Mouse (Mus musculus): ENCODE results near the gene Uggt1. TPM values are rescaled to one million over a fixed set of nuclear protein-coding genes. Genes with fewer than 3 reads are reported as not detected.

The Uggt1 gene
- 10 to 100 TPM; 19.7 to 21.6 TPM for total RNA-seq (2021)
- long read RNA-seq, experiment 1, partial matches to known transcripts = 0 of 6 reads
- long read RNA-seq, experiment 1, other reads (novel, unspliced or antisense) = 6 of 6 reads
- long read RNA-seq, experiment 2, full-length matches to known transcripts = 7 of 18 reads
- long read RNA-seq, experiment 2, partial matches to known transcripts = 1 of 18 reads
- long read RNA-seq, experiment 2, other reads (novel, unspliced or antisense) = 10 of 18 reads

- peak; percentile 92 for DNase-seq
Measured at GRCm38 (mm10) chr1:36244058-36244827, at the start of gene Uggt1. TSS of gene Uggt1 (minus strand) at chr1:36244720.

- DNase-seq = no peak
Measured at GRCm38 (mm10) chr1:36293470-36293869, 49.0 kb upstream of the Uggt1 start.

GRCm38 (mm10) chr1:36281849-36282248 is 37.3 kb upstream of the Uggt1 start:
- DNase-seq = no peak

- DNase-seq = no peak
Measured at GRCm38 (mm10) chr1:36280938-36281337, 36.4 kb upstream of the Uggt1 start.

GRCm38 (mm10) chr1:36279202-36279601 is 34.7 kb upstream of the Uggt1 start:
- peak; percentile 51 for DNase-seq

- DNase-seq = peak; percentile 59
Measured at GRCm38 (mm10) chr1:36277267-36278060, 32.9 kb upstream of the Uggt1 start.

- no peak for DNase-seq
Measured at GRCm38 (mm10) chr1:36275635-36276389, 31.3 kb upstream of the Uggt1 start.

- DNase-seq = no peak
Measured at GRCm38 (mm10) chr1:36274455-36274854, 29.9 kb upstream of the Uggt1 start, which contains the start of gene Neurl3. TSS of gene Neurl3 (minus strand) at chr1:36274679.

GRCm38 (mm10) chr1:36273288-36273687 is 28.8 kb upstream of the Uggt1 start:
- no peak for DNase-seq

GRCm38 (mm10) chr1:36272546-36272945 is 28.0 kb upstream of the Uggt1 start:
- DNase-seq = no peak

GRCm38 (mm10) chr1:36271516-36272230 is 27.2 kb upstream of the Uggt1 start:
- DNase-seq = no peak

- DNase-seq = peak; percentile 47
Measured at GRCm38 (mm10) chr1:36270666-36271065, 26.1 kb upstream of the Uggt1 start.

GRCm38 (mm10) chr1:36269121-36269795 is 24.7 kb upstream of the Uggt1 start:
- DNase-seq = no peak

- DNase-seq = no peak
Measured at GRCm38 (mm10) chr1:36267595-36267994, 23.1 kb upstream of the Uggt1 start.

GRCm38 (mm10) chr1:36266293-36266692 is 21.8 kb upstream of the Uggt1 start:
- DNase-seq = no peak

GRCm38 (mm10) chr1:36263833-36264488 is 19.4 kb upstream of the Uggt1 start:
- peak; percentile 61 for DNase-seq

GRCm38 (mm10) chr1:36261708-36262504 is 17.4 kb upstream of the Uggt1 start:
- DNase-seq = no peak

GRCm38 (mm10) chr1:36260418-36260817 is 15.9 kb upstream of the Uggt1 start:
- DNase-seq = no peak

GRCm38 (mm10) chr1:36259281-36259680 is 14.8 kb upstream of the Uggt1 start:
- no peak for DNase-seq

Data from gastrocnemius, postnatal 25 days (tissue).